29 mouse cellular contexts compared by ENCODE assay signal in genomic region chr19:43962795-43963194, GRCm38 (mm10). TPM values are rescaled to one million over a fixed set of nuclear protein-coding genes. Genes with fewer than 3 reads are reported as not detected.
"Had no signal": no experiment of that assay in that cellular context is flagged by ENCODE, and none has a peak within 500 bp of the region (broad histone marks: within the 10 kb centered on the region; RNA-seq: fewer than 3 reads in every experiment).

No protein-coding gene starts in this region.

- H3K36me3 ChIP-seq: heart, embryonic 13.5 days; heart, embryonic 15.5 days; hindbrain, embryonic 10.5 days; hindbrain, embryonic 12.5 days; intestine, embryonic 15.5 days; limb, embryonic 13.5 days; limb, embryonic 15.5 days had no signal

- H3K27me3 ChIP-seq: heart, embryonic 15.5 days; hindbrain, embryonic 12.5 days; intestine, embryonic 15.5 days; limb, embryonic 13.5 days; limb, embryonic 15.5 days had no signal

- H3K9ac ChIP-seq: heart, embryonic 13.5 days; heart, embryonic 15.5 days; hindbrain, embryonic 12.5 days; hindbrain, embryonic 14.5 days; intestine, embryonic 15.5 days; limb, embryonic 13.5 days; limb, embryonic 15.5 days; liver, embryonic 12.5 days; liver, embryonic 14.5 days had no signal

- H3K27ac ChIP-seq: gastrocnemius, adult 2 months; heart, embryonic 13.5 days; heart, embryonic 15.5 days; hindbrain, embryonic 10.5 days; hindbrain, embryonic 12.5 days; hindbrain, embryonic 14.5 days; intestine, embryonic 15.5 days; layer of hippocampus, adult 2 months; left cerebral cortex, adult 2 months; limb, embryonic 13.5 days; limb, embryonic 15.5 days; liver, embryonic 12.5 days; liver, embryonic 14.5 days had no signal

- H3K4me2 ChIP-seq: heart, embryonic 11.5 days; heart, embryonic 13.5 days; heart, embryonic 15.5 days; hindbrain, embryonic 12.5 days; hindbrain, embryonic 14.5 days; intestine, embryonic 15.5 days; limb, embryonic 13.5 days; limb, embryonic 15.5 days; liver, embryonic 12.5 days had no signal

- ATAC-seq: hindbrain, embryonic 16.5 days; inflammation-experienced regulatory T-cells, adult 6 months; intestine, embryonic 15.5 days; intestine, postnatal 0 days; liver, embryonic 12.5 days had no signal

- DNase-seq: gastrocnemius, adult 2 months; gastrocnemius, postnatal 10 days; gastrocnemius, postnatal 25 days; heart, adult 18-20 months; heart, postnatal 14 days; heart, postnatal 36 days; kidney, adult 2 months; kidney, postnatal 10 days; kidney, postnatal 36 days; left cerebral cortex, postnatal 4 days; lung, adult 18-20 months had no signal

- H3K4me1 ChIP-seq: heart, embryonic 13.5 days; heart, embryonic 15.5 days; hindbrain, embryonic 12.5 days; liver, embryonic 12.5 days had no signal

- H3K9me3 ChIP-seq: heart, embryonic 15.5 days; hindbrain, embryonic 12.5 days; intestine, embryonic 15.5 days; limb, embryonic 13.5 days; limb, embryonic 15.5 days had no signal

- H3K4me3 ChIP-seq: gastrocnemius, adult 2 months; heart, embryonic 13.5 days; heart, embryonic 15.5 days; hindbrain, embryonic 10.5 days; hindbrain, embryonic 12.5 days; intestine, embryonic 15.5 days; layer of hippocampus, adult 2 months; left cerebral cortex, adult 2 months; limb, embryonic 13.5 days; limb, embryonic 15.5 days; liver, embryonic 12.5 days had no signal

RNA-seq across cellular contexts. Expression of gene Cpn1, which starts 23.6 kb away (rescaled TPM):
- total RNA-seq: gastrocnemius, adult 2 months; gastrocnemius, postnatal 10 days; gastrocnemius, postnatal 25 days; granulocyte monocyte progenitor cell, adult 5-6 weeks; heart, adult 18-20 months had no signal
- polyA plus RNA-seq: inflammation-experienced regulatory T-cells, adult 6 months; limb, embryonic 11.5 days had no signal
